Mouse (Mus musculus): Measurements from ENCODE around the gene Sgcb. TPM values are rescaled to one million over a fixed set of nuclear protein-coding genes. Genes with fewer than 3 reads are reported as not detected.

The Sgcb gene
- polyA plus RNA-seq, 1 experiment: 21.7 TPM

GRCm38 (mm10) chr5:73683706-73684409, 36.3 kb upstream of the Sgcb start:
- no peaks in the 10 kb centered on the region for H3K36me3 ChIP-seq (ENCODE audit: control insufficient read depth, insufficient read depth, low read length)
- H3K4me1 ChIP-seq (ENCODE audit: control insufficient read depth, insufficient read depth, low read length): no peaks in the 10 kb centered on the region; the same call in 1 of the 2 replicates
- H3K27me3 ChIP-seq (ENCODE audit: control insufficient read depth, insufficient read depth, low read length): no peaks in the 10 kb centered on the region
- no peak overlapping the region for H3K27ac ChIP-seq (ENCODE audit: control insufficient read depth, insufficient read depth, low read depth, low read length)
- TF ChIP-seq CTCF (IDR thresholded peaks at IDR 0.05; ENCODE audit: control insufficient read depth, insufficient read depth, insufficient replicate concordance, low read depth, low read length): no peak
- no peak for TF ChIP-seq POLR2A (IDR thresholded peaks at IDR 0.05; ENCODE audit: control insufficient read depth, low read depth, low read length)
- H3K4me3 ChIP-seq (ENCODE audit: control insufficient read depth, low read depth, low read length): no peak overlapping the region

- Histone ChIP-seq H3K4me1 (ENCODE audit: control insufficient read depth, insufficient read depth, low read length) (no peaks in the 10 kb centered on the region), H3K4me3 (ENCODE audit: control insufficient read depth, low read depth, low read length) (no peak overlapping the region), H3K36me3 (ENCODE audit: control insufficient read depth, insufficient read depth, low read length) (no peaks in the 10 kb centered on the region), H3K27me3 (ENCODE audit: control insufficient read depth, insufficient read depth, low read length) (no peaks in the 10 kb centered on the region), H3K27ac (ENCODE audit: control insufficient read depth, insufficient read depth, low read depth, low read length) (no peak overlapping the region)
- TF ChIP-seq CTCF (IDR thresholded peaks at IDR 0.05; ENCODE audit: control insufficient read depth, insufficient read depth, insufficient replicate concordance, low read depth, low read length) (no peak), POLR2A (IDR thresholded peaks at IDR 0.05; ENCODE audit: control insufficient read depth, low read depth, low read length) (no peak)
These were observed 35.6 kb upstream of the Sgcb start for GRCm38 (mm10) chr5:73683221-73683620.

- Histone ChIP-seq H3K36me3 (ENCODE audit: control insufficient read depth, insufficient read depth, low read length) (no peaks in the 10 kb centered on the region), H3K27me3 (ENCODE audit: control insufficient read depth, insufficient read depth, low read length) (no peaks in the 10 kb centered on the region), H3K4me3 (ENCODE audit: control insufficient read depth, low read depth, low read length) (no peak overlapping the region), H3K4me1 (ENCODE audit: control insufficient read depth, insufficient read depth, low read length) (no peaks in the 10 kb centered on the region), H3K27ac (ENCODE audit: control insufficient read depth, insufficient read depth, low read depth, low read length) (no peak overlapping the region)
- TF ChIP-seq POLR2A (IDR thresholded peaks at IDR 0.05; ENCODE audit: control insufficient read depth, low read depth, low read length) (no peak), CTCF (IDR thresholded peaks at IDR 0.05; ENCODE audit: control insufficient read depth, insufficient read depth, insufficient replicate concordance, low read depth, low read length) (no peak)
These were observed 29.0 kb upstream of the Sgcb start for GRCm38 (mm10) chr5:73676626-73677025.

GRCm38 (mm10) chr5:73675604-73676003, 28.0 kb upstream of the Sgcb start:
- TF ChIP-seq CTCF (IDR thresholded peaks at IDR 0.05; ENCODE audit: control insufficient read depth, insufficient read depth, insufficient replicate concordance, low read depth, low read length) (no peak), POLR2A (IDR thresholded peaks at IDR 0.05; ENCODE audit: control insufficient read depth, low read depth, low read length) (no peak)
- Histone ChIP-seq H3K27ac (ENCODE audit: control insufficient read depth, insufficient read depth, low read depth, low read length) (no peak overlapping the region), H3K4me3 (ENCODE audit: control insufficient read depth, low read depth, low read length) (no peak overlapping the region), H3K36me3 (ENCODE audit: control insufficient read depth, insufficient read depth, low read length) (no peaks in the 10 kb centered on the region), H3K4me1 (ENCODE audit: control insufficient read depth, insufficient read depth, low read length) (no peaks in the 10 kb centered on the region), H3K27me3 (ENCODE audit: control insufficient read depth, insufficient read depth, low read length) (no peaks in the 10 kb centered on the region)

GRCm38 (mm10) chr5:73669386-73669785, 21.8 kb upstream of the Sgcb start:
- Histone ChIP-seq H3K4me3 (ENCODE audit: control insufficient read depth, low read depth, low read length) (no peak overlapping the region), H3K27me3 (ENCODE audit: control insufficient read depth, insufficient read depth, low read length) (no peaks in the 10 kb centered on the region), H3K36me3 (ENCODE audit: control insufficient read depth, insufficient read depth, low read length) (no peaks in the 10 kb centered on the region), H3K4me1 (ENCODE audit: control insufficient read depth, insufficient read depth, low read length) (peaks cover 4% of the 10 kb centered on the region; the same call in 1 of the 2 replicates), H3K27ac (ENCODE audit: control insufficient read depth, insufficient read depth, low read depth, low read length) (no peak overlapping the region)
- TF ChIP-seq CTCF (IDR thresholded peaks at IDR 0.05; ENCODE audit: control insufficient read depth, insufficient read depth, insufficient replicate concordance, low read depth, low read length): no peak
- no peak for TF ChIP-seq POLR2A (IDR thresholded peaks at IDR 0.05; ENCODE audit: control insufficient read depth, low read depth, low read length)

- H3K27me3 ChIP-seq (ENCODE audit: control insufficient read depth, insufficient read depth, low read length): no peaks in the 10 kb centered on the region
- no peak overlapping the region for H3K4me3 ChIP-seq (ENCODE audit: control insufficient read depth, low read depth, low read length)
- H3K27ac ChIP-seq (ENCODE audit: control insufficient read depth, insufficient read depth, low read depth, low read length): no peak overlapping the region
- H3K36me3 ChIP-seq (ENCODE audit: control insufficient read depth, insufficient read depth, low read length): no peaks in the 10 kb centered on the region
- TF ChIP-seq CTCF (IDR thresholded peaks at IDR 0.05; ENCODE audit: control insufficient read depth, insufficient read depth, insufficient replicate concordance, low read depth, low read length): no peak
- peaks cover 4% of the 10 kb centered on the region; the same call in 1 of the 2 replicates for H3K4me1 ChIP-seq (ENCODE audit: control insufficient read depth, insufficient read depth, low read length)
These were observed 20.3 kb upstream of the Sgcb start for GRCm38 (mm10) chr5:73667877-73668276.

GRCm38 (mm10) chr5:73666695-73667094, 19.1 kb upstream of the Sgcb start:
- no peaks in the 10 kb centered on the region for H3K27me3 ChIP-seq (ENCODE audit: control insufficient read depth, insufficient read depth, low read length)
- no peaks in the 10 kb centered on the region for H3K36me3 ChIP-seq (ENCODE audit: control insufficient read depth, insufficient read depth, low read length)
- no peak overlapping the region for H3K27ac ChIP-seq (ENCODE audit: control insufficient read depth, insufficient read depth, low read depth, low read length)
- TF ChIP-seq CTCF (IDR thresholded peaks at IDR 0.05; ENCODE audit: control insufficient read depth, insufficient read depth, insufficient replicate concordance, low read depth, low read length): no peak
- TF ChIP-seq POLR2A (IDR thresholded peaks at IDR 0.05; ENCODE audit: control insufficient read depth, low read depth, low read length): no peak
- H3K4me1 ChIP-seq (ENCODE audit: control insufficient read depth, insufficient read depth, low read length): peaks cover 4% of the 10 kb centered on the region; the same call in 1 of the 2 replicates
- H3K4me3 ChIP-seq (ENCODE audit: control insufficient read depth, low read depth, low read length): no peak overlapping the region
